Mouse (Mus musculus) stomach, postnatal 0 days (tissue): ENCODE measurements around the gene Gm9970.

ENCODE experiments used
- CTCF ChIP-seq: IDR thresholded peaks from 2 replicates; pipeline ENCODE4 v1.5.1; 2016; ENCODE audit warnings: antibody characterized with exemption, low read depth, mild to moderate bottlenecking, moderate library complexity
- EP300 ChIP-seq: optimal IDR thresholded peaks from 2 replicates; pipeline ENCODE3; 2016; ENCODE audit warnings: antibody characterized with exemption

DNA sequence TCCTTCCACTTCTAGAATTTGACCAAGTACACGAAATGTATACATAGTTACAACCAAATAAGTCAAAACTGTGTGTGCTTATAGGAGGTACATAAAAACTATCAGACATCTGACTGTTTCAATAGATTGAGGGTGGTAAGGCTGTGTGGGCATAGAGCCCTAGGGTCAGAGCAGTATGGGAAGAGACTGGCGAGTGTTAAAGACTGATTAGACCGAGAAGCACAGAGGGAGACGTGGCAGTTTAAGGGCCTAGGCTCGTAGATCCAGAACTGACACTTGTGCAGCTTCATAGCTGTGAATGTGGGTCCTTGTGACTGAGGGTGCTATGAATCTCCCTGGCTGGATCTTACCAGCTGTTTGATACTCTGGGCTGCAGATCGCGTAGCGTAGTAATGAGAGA is 13.9 kb upstream of the Gm9970 start:
- TF ChIP-seq EP300 (no peak), CTCF (no peak)
